Mouse (Mus musculus): ENCODE measurements around the gene Mlip.

The Mlip gene

GRCm38 (mm10) chr9:77353942-77354341 is 1.2 kb upstream of the Mlip start:
- DNase-seq (ENCODE audit: low spot score in 2 of 2) = no peak

DNA sequence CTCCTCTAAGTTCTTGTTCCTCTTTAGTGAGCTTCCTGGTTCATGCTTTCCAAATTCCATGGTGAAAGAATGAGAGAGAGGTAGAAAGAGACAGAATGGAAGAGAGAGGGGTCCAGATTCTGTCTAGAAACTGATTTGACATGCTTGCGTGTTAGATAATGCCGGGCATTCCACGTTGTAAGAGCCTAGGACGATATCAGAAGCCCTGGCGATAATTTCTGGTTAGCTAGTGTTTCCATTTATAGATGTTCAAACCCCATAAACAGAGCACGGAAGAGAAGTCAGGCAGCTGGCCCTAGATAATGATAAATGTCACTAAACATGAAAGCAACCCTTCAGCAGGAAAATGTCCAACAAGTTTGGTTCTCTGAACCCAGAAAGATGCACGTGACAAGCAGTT is 5.1 kb downstream of the Mlip start:
- DNase-seq (ENCODE audit: low spot score in 2 of 2) = no peak

DNA sequence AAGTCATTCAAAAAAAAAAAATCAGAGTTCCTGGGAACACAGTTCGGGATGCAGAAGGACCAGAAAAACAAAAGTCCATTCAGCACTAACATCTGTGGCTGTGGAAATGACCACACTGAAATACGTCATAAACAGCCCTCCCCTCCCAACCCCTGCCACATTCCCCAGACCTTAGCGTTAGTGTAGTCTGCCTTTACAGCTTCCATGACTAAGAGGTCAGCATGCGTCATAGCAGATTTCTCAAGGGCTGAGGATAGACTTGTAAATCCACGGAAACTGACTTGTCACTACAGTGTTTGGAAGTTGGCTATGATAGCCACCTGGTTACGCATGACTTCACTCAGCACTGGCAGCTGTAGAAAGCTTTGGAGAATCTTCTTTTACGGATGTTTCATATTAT is 8.5 kb downstream of the Mlip start:
- DNase-seq (ENCODE audit: low spot score in 2 of 2) = no peak

- no peak for DNase-seq (ENCODE audit: low spot score in 2 of 2)
These were observed 12.5 kb downstream of the Mlip start for GRCm38 (mm10) chr9:77340159-77340862.

DNA sequence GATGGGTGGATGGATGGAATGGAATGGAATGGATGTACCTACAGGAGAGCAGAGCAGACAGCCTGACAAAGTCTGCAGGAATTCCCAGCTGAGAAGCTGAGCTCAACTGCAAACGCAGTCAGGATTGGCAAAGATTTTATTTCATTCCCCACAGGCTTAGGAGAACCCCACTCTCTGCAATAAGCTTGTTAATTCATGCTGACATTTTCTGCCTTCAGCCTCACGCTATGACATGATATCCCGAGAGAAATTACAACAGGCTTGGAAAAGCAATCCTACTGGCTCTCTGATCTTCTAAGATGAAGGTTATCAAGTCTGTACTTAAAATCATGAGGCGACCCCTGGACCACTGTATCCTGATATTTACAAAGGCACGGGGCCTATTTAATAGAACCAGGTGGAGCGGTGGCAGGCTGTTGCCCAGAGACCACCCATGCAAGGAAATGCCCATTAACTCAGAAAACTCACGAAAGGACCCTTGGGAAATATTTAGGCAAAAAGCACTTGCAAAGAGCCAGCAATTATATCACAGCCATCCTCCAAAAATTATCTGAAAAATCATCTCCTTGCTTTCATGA is 13.1 kb downstream of the Mlip start:
- no peak for DNase-seq (ENCODE audit: low spot score in 2 of 2)

DNA sequence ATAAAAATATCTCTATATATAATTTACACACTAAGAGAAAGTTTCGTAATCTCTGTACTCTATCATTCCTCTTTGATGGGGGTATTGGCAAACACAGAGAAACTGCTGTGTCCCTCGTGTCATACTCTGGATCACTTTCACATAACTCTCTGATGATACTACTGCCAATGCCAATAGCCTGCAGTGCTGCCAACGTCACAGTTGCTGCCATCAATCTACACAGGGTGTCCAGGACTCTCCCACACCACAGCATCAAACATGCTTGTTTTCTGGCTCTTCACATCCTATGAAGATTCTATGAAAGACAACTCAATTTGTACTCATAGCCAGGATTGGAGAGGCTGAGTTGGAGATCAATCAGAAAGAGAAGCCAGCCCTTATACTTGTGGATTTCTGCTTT is 17.4 kb downstream of the Mlip start:
- no peak for DNase-seq (ENCODE audit: low spot score in 2 of 2)

GRCm38 (mm10) chr9:77318346-77318745 is 34.4 kb downstream of the Mlip start:
- no peak for DNase-seq (ENCODE audit: low spot score in 2 of 2)

GRCm38 (mm10) chr9:77310548-77310947 is 42.2 kb downstream of the Mlip start:
- no peak for DNase-seq (ENCODE audit: low spot score in 2 of 2)

GRCm38 (mm10) chr9:77305417-77305816 is 47.4 kb downstream of the Mlip start:
- DNase-seq (ENCODE audit: low spot score in 2 of 2) = no peak

- DNase-seq (ENCODE audit: low spot score in 2 of 2) = no peak
These were observed 50.4 kb downstream of the Mlip start for GRCm38 (mm10) chr9:77302340-77302739.

DNA sequence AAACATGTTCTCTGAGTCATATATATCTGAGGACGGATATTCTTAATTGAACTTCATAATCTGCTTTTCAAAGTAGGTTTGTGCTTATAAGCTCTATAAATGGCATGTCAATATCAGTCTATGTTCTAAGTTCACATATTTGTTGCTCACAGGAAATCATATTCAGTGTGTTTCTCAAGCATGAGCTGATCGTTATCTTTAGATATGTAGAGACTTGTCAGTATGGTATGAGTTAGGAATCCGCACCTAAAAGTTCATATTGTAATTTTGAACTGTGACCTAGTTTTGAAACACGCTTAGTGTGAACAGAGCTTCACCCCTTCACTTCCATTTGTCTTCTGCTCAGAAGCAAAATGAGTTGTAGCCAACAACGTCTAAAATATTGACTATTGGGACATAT is 64.8 kb downstream of the Mlip start:
- no peak for DNase-seq (ENCODE audit: low spot score in 2 of 2)

- DNase-seq (ENCODE audit: low spot score in 2 of 2) = no peak
These were observed 73.4 kb downstream of the Mlip start for GRCm38 (mm10) chr9:77279371-77279770.

- DNase-seq (ENCODE audit: low spot score in 2 of 2) = no peak
These were observed 74.7 kb downstream of the Mlip start for GRCm38 (mm10) chr9:77278055-77278454.

GRCm38 (mm10) chr9:77277270-77277669 is 75.5 kb downstream of the Mlip start:
- no peak for DNase-seq (ENCODE audit: low spot score in 2 of 2)

- no peak for DNase-seq (ENCODE audit: low spot score in 2 of 2)
These were observed 76.2 kb downstream of the Mlip start for GRCm38 (mm10) chr9:77276451-77277154.

GRCm38 (mm10) chr9:77272727-77273126 is 80.0 kb downstream of the Mlip start:
- DNase-seq (ENCODE audit: low spot score in 2 of 2) = no peak

DNA sequence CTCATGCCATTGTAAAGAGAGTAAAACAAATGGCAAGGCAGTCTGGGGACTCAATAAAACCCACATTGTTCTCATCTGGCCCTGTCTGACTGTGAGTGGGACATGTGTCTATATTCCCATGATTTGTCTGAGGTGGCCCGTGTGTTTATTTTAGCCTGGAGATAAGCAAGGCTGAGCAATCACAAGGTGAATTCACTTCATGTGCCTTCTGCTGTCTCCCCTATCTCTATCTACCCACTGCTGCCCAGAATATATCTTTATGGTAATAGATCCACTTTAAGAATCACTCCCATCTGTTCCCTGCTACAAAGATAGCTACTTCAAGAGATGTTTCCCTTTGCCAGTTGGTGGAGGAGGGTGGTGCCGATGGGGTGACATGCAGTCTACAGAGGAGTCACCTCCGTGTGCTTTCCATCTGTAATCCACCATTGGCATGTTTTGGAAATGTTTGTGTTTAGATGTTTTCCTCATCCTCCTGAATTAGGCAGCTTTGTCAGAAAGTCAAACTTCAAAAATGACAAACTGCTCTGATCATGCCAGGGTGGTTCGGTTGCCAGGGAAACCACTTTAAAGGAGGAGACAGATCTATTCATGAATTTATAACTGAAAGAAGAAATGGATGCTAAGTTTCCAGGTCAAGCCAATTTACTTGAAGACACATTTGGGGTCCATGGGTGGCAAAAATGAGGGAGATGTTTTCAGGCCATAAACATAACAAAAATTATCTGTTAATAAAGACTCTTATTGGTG is 87.3 kb downstream of the Mlip start:
- DNase-seq (ENCODE audit: low spot score in 2 of 2) = no peak

DNA sequence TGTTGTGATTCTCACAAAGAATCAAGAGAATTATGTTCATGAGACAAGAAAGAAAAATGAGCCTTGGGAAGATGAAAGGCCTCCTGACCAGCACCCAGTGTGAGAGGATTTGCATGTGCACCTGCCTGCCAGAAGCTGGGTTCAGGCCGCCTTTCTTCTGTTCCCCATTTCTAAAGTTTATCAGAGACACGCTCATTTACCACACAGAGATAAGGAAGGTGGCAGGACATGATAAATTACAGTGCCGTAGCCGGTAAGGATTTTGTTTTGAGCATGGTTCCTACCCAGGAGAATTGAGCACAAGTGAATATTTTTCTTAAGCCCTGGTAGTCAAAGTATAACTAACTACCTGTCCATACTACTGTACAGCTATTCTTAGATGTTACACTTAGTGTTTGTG is 93.7 kb downstream of the Mlip start:
- no peak for DNase-seq (ENCODE audit: low spot score in 2 of 2)

DNA sequence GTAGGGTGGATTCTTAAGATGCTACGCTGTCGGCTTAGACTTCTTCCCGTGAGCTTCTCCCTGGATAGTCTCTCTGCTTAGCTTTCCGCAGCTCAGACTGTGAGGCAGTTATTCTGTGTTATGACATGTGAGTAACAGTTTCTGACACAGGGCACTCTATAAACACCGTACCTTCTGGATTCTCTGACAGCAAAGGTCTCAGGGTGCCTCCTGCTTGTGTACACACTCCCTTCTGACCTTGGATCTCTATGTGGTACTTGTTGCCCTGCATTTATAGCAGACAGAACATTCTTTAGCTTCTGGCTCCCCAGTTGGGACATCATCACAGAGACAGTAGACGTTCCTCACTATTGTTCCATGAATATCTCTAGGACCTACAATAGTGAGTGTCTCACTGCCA is 94.5 kb downstream of the Mlip start:
- DNase-seq (ENCODE audit: low spot score in 2 of 2) = no peak

DNA sequence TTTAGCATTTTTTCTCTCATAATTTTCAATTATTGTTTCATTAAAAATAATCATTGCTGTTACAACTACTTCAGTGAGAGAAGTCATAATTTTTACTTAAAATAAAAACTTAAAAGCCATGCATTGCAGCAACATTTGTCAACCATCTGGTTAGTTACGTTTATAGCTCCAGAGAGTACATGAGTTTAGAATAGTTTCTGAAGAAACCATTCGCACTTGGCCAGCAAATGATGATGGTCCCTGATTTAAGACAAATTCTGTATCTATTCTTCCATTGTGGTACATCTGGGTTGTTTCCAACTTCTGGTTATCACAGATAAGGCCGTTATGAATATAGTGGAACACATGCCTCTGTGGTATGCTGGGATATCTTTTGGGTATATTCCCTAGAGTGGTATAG is 98.3 kb downstream of the Mlip start:
- no peak for DNase-seq (ENCODE audit: low spot score in 2 of 2)

DNA sequence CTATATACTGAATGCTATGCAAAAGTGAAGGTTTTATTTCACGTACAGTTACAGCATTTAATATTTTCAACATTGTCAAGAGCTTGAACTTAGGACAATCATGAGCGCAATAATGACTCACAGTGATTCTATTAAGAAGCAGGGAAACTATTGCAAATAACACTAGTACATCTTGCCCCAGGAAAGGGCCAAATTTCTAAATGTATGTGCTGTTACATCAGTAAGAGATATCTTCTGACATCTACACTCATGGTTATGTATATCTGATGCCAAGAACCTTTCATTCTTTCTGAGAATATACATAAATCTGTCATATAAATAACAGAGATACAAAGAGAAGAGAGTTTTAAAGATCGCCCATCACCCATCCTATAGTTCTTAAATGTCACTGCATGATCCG is 100.0 kb downstream of the Mlip start:
- DNase-seq (ENCODE audit: low spot score in 2 of 2) = no peak

DNA sequence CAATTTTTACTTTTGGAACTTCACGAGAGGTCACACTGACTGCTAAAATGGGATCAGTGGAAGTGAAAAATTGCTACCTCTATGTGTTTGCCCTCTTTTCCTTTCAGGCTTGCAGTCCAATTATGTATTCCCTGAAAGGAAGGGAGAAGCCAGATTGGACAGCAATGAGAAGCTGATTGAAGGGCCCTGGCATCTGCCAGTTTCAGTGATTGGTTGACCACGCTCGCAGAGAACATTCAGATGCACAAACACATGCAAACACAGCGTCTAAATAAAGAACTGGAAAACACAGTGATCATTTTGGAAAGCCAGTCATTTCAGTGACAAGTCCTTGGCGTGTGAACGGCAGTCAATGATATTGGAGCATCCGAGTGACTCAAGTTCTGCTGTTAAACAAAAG is 100.6 kb downstream of the Mlip start:
- no peak for DNase-seq (ENCODE audit: low spot score in 2 of 2)
